Mouse (Mus musculus) olfactory bulb, adult 2 months (tissue): ENCODE measurements around the gene Bcl6b.

ENCODE experiments used
- CTCF ChIP-seq: fragments of 200-500 bp; IDR thresholded peaks from 2 replicates; pipeline ENCODE4 v1.5.1; 2012; ENCODE audit warnings: low read depth, mild to moderate bottlenecking, low read length, moderate library complexity; ENCODE audit not compliant: insufficient read depth
- POLR2A ChIP-seq: fragments of 200-500 bp; IDR thresholded peaks from 2 replicates; pipeline ENCODE4 v1.6.1; 2012; ENCODE audit warnings: mild to moderate bottlenecking, low read depth, low read length, moderate library complexity; ENCODE audit not compliant: insufficient read depth

GRCm38 (mm10) chr11:70254337-70254736, 24.7 kb upstream of the Bcl6b start:
- TF ChIP-seq CTCF (no peak), POLR2A (no peak)
